Mouse (Mus musculus) liver, adult 2 months (tissue): Measurements from ENCODE around the gene Cd1d1.
A peak's percentile ranks its signal among the peaks of the same experiment; 100 is the strongest.

Experiments
- CTCF ChIP-seq: fragments of 200-500 bp; IDR thresholded peaks from 2 replicates; pipeline ENCODE4 v1.5.1; 2011; ENCODE audit warnings: low read depth, low read length, control low read depth
- POLR2A ChIP-seq: fragments of 200-500 bp; IDR thresholded peaks from 2 replicates; pipeline ENCODE4 v1.6.1; 2011; ENCODE audit warnings: low read length, control low read depth; ENCODE audit not compliant: insufficient read depth; ENCODE audit errors: extremely low read depth

DNA sequence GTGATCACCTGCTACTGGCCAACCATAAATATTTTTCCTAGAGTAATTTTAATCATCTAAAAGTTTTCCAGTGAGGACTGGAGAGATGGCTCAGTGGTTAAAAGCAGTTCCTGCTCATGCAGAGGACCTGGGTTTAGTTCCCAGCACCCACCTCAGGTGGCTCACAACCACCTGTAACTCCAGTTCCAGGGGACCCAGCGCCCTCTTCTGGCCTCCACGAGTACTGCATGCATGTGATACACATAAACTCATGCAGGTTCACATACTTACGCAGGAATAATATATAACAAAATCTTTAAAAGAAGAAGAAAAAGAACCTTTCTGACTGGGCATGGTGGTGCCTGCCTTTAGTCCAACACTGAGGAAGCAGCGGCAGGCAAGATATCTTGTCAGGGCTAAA lies 45.4 kb downstream of the Cd1d1 start:
- no peak for TF ChIP-seq POLR2A
- peak; percentile 29; the same call in 1 of the 2 replicates for TF ChIP-seq CTCF
